Mouse (Mus musculus) mature B cell (primary cell): ENCODE measurements around the gene Ms4a10.

Experiments
- in situ Hi-C: fragments of 300-500 bp; cut with MboI; formaldehyde crosslinking; loops from 2 replicates; pipeline ENCODE4 v1.14.3; 2019

The Ms4a10 gene

GRCm38 (mm10) chr19:10918321-10918991 is 56.0 kb downstream of the Ms4a10 start:
- in situ Hi-C loops = no loop called here

- in situ Hi-C loops = no loop called here
Measured at GRCm38 (mm10) chr19:10916506-10916905, 58.0 kb downstream of the Ms4a10 start.

- in situ Hi-C loops = no loop called here
Measured at GRCm38 (mm10) chr19:10914870-10915269, 59.6 kb downstream of the Ms4a10 start.

GRCm38 (mm10) chr19:10914291-10914690 is 60.2 kb downstream of the Ms4a10 start:
- in situ Hi-C loops = no loop called here
